Mouse (Mus musculus) hematopoietic stem cell, adult 5-6 weeks (primary cell): ENCODE data around the gene Usp21. TPM values are rescaled to one million over a fixed set of nuclear protein-coding genes. Genes with fewer than 3 reads are reported as not detected.
"Not testable (repeated sequence)": the region's sequence is repeated elsewhere in the genome, so short reads cannot be mapped to it uniquely, and the experiment has no call there.

Source experiments
- ATAC-seq, 2 experiments: fragments of 125-278 bp in 1 of 2; replicated peaks in 1 of 2; 2 replicates each; pipeline ENCODE4 v1.8.0; 2016 to 2017; ENCODE audit warnings: inconsistent platforms in 2 of 2, mild to moderate bottlenecking in 2 of 2, moderate number of reproducible peaks in 2 of 2, low read depth in 1 of 2, moderate TSS enrichment in 1 of 2; ENCODE audit not compliant: low FRiP score in 2 of 2, poor library complexity in 2 of 2, severe bottlenecking in 2 of 2, insufficient read depth in 1 of 2, low TSS enrichment in 1 of 2
- total RNA-seq: library from RNA; stranded (forward); fragments of 172-1452, 232-1000 nt; gene quantifications from 2 replicates; pipeline ENCODE4 v1.2.3, GENCODE M21; 2017

The Usp21 gene
- total RNA-seq, 1 experiment from 2014 or later = 31.8 TPM

- ATAC-seq = no peak
Measured at GRCm38 (mm10) chr1:171256095-171256818, 31.5 kb downstream of the Usp21 start.

GRCm38 (mm10) chr1:171252415-171252814 is 35.4 kb downstream of the Usp21 start:
- ATAC-seq = no peak

GRCm38 (mm10) chr1:171251594-171252324 is 36.0 kb downstream of the Usp21 start:
- no peak for ATAC-seq

GRCm38 (mm10) chr1:171250680-171251593 is 36.9 kb downstream of the Usp21 start, which contains the start of gene Ndufs2:
Ndufs2 (minus strand) TSS chr1:171251388.
- ATAC-seq = no peak

- no peak for ATAC-seq
Measured at GRCm38 (mm10) chr1:171249913-171250600, 37.7 kb downstream of the Usp21 start, which contains the start of gene Adamts4. Adamts4 (plus strand) TSS chr1:171250421.

GRCm38 (mm10) chr1:171248386-171249226 is 39.2 kb downstream of the Usp21 start:
- ATAC-seq = no peak

- no peak for ATAC-seq
Measured at GRCm38 (mm10) chr1:171247916-171248315, 39.9 kb downstream of the Usp21 start.

GRCm38 (mm10) chr1:171247453-171247841 is 40.3 kb downstream of the Usp21 start:
- peak in 1 of 2 experiments; percentile 3; a peak in 1 of 4 replicates for ATAC-seq

GRCm38 (mm10) chr1:171246709-171247452 is 40.9 kb downstream of the Usp21 start:
- peak; percentile 97 to 99 for ATAC-seq

GRCm38 (mm10) chr1:171245353-171245752 is 42.4 kb downstream of the Usp21 start:
- no peak for ATAC-seq

GRCm38 (mm10) chr1:171241952-171242351 is 45.8 kb downstream of the Usp21 start:
- not testable (repeated sequence) for ATAC-seq

- no peak for ATAC-seq
Measured at GRCm38 (mm10) chr1:171240911-171241310, 46.9 kb downstream of the Usp21 start.

GRCm38 (mm10) chr1:171239992-171240744 is 47.6 kb downstream of the Usp21 start:
- no peak for ATAC-seq

GRCm38 (mm10) chr1:171238463-171238862 is 49.3 kb downstream of the Usp21 start:
- peak; percentile 58 to 74; a peak in 3 of 4 replicates for ATAC-seq

GRCm38 (mm10) chr1:171237438-171237837 is 50.4 kb downstream of the Usp21 start:
- ATAC-seq = no peak
